Mouse (Mus musculus): ENCODE data around the gene Morc2a. TPM values are rescaled to one million over a fixed set of nuclear protein-coding genes. Genes with fewer than 3 reads are reported as not detected.

Morc2a gene
- polyA plus RNA-seq, 1 experiment = 7.5 TPM

- TF ChIP-seq POLR2A (IDR thresholded peaks at IDR 0.05; ENCODE audit: low read depth, low read length) = no peak
- no peak for TF ChIP-seq CTCF (IDR thresholded peaks at IDR 0.05; ENCODE audit: extremely low read depth, insufficient read depth, insufficient read length, insufficient replicate concordance)
- no peak overlapping the region for H3K27ac ChIP-seq (ENCODE audit: insufficient read depth, low read length)
- no peak overlapping the region for H3K4me3 ChIP-seq (ENCODE audit: extremely low read depth, insufficient read depth, insufficient read length)
- H3K36me3 ChIP-seq (ENCODE audit: control insufficient read depth, insufficient read depth, low read length) = peaks cover 13% of the 10 kb centered on the region
- no peak for DNase-seq (ENCODE audit: low read depth in 1 of 2, low spot score in 2 of 2)
- no peaks in the 10 kb centered on the region for H3K27me3 ChIP-seq (ENCODE audit: control insufficient read depth, insufficient read depth, low read length)
- 95% methylated on average over 2 of the region's 2 CpGs for WGBS
- H3K4me1 ChIP-seq (ENCODE audit: control insufficient read depth, insufficient read depth, insufficient read length) = no peaks in the 10 kb centered on the region
Measured at GRCm38 (mm10) chr11:3668768-3669167, 19.8 kb downstream of the Morc2a start.

- Histone ChIP-seq H3K4me1 (ENCODE audit: control insufficient read depth, insufficient read depth, insufficient read length) (no peaks in the 10 kb centered on the region), H3K27ac (ENCODE audit: insufficient read depth, low read length) (no peak overlapping the region), H3K36me3 (ENCODE audit: control insufficient read depth, insufficient read depth, low read length) (peaks cover 17% of the 10 kb centered on the region), H3K27me3 (ENCODE audit: control insufficient read depth, insufficient read depth, low read length) (no peaks in the 10 kb centered on the region), H3K4me3 (ENCODE audit: extremely low read depth, insufficient read depth, insufficient read length) (no peak overlapping the region)
- TF ChIP-seq CTCF (IDR thresholded peaks at IDR 0.05; ENCODE audit: extremely low read depth, insufficient read depth, insufficient read length, insufficient replicate concordance) (no peak), POLR2A (IDR thresholded peaks at IDR 0.05; ENCODE audit: low read depth, low read length) (no peak)
- no peak for DNase-seq (ENCODE audit: low read depth in 1 of 2, low spot score in 2 of 2)
Measured at GRCm38 (mm10) chr11:3669849-3670248, 20.9 kb downstream of the Morc2a start.

- WGBS = 91% methylated on average over 1 of the region's 1 CpGs
- TF ChIP-seq POLR2A (IDR thresholded peaks at IDR 0.05; ENCODE audit: low read depth, low read length) (no peak), CTCF (IDR thresholded peaks at IDR 0.05; ENCODE audit: extremely low read depth, insufficient read depth, insufficient read length, insufficient replicate concordance) (no peak)
- no peak for DNase-seq (ENCODE audit: low read depth in 1 of 2, low spot score in 2 of 2)
- Histone ChIP-seq H3K4me1 (ENCODE audit: control insufficient read depth, insufficient read depth, insufficient read length) (no peaks in the 10 kb centered on the region), H3K4me3 (ENCODE audit: extremely low read depth, insufficient read depth, insufficient read length) (no peak overlapping the region), H3K27me3 (ENCODE audit: control insufficient read depth, insufficient read depth, low read length) (no peaks in the 10 kb centered on the region), H3K27ac (ENCODE audit: insufficient read depth, low read length) (no peak overlapping the region), H3K36me3 (ENCODE audit: control insufficient read depth, insufficient read depth, low read length) (peaks cover 25% of the 10 kb centered on the region)
Measured at GRCm38 (mm10) chr11:3671000-3671628, 22.1 kb downstream of the Morc2a start.

- Histone ChIP-seq H3K4me3 (ENCODE audit: extremely low read depth, insufficient read depth, insufficient read length) (no peak overlapping the region), H3K4me1 (ENCODE audit: control insufficient read depth, insufficient read depth, insufficient read length) (no peaks in the 10 kb centered on the region), H3K36me3 (ENCODE audit: control insufficient read depth, insufficient read depth, low read length) (peaks cover 27% of the 10 kb centered on the region), H3K27me3 (ENCODE audit: control insufficient read depth, insufficient read depth, low read length) (no peaks in the 10 kb centered on the region), H3K27ac (ENCODE audit: insufficient read depth, low read length) (no peak overlapping the region)
- TF ChIP-seq POLR2A (IDR thresholded peaks at IDR 0.05; ENCODE audit: low read depth, low read length) (no peak), CTCF (IDR thresholded peaks at IDR 0.05; ENCODE audit: extremely low read depth, insufficient read depth, insufficient read length, insufficient replicate concordance) (no peak)
- no peak for DNase-seq (ENCODE audit: low read depth in 1 of 2, low spot score in 2 of 2)
- WGBS = 85% methylated on average over 4 of the region's 4 CpGs
Measured at GRCm38 (mm10) chr11:3674545-3674944, 25.6 kb downstream of the Morc2a start.

- Histone ChIP-seq H3K27ac (ENCODE audit: insufficient read depth, low read length) (no peak overlapping the region), H3K4me3 (ENCODE audit: extremely low read depth, insufficient read depth, insufficient read length) (no peak overlapping the region), H3K27me3 (ENCODE audit: control insufficient read depth, insufficient read depth, low read length) (no peaks in the 10 kb centered on the region), H3K36me3 (ENCODE audit: control insufficient read depth, insufficient read depth, low read length) (peaks cover 40% of the 10 kb centered on the region), H3K4me1 (ENCODE audit: control insufficient read depth, insufficient read depth, insufficient read length) (no peaks in the 10 kb centered on the region)
- DNase-seq (ENCODE audit: low read depth in 1 of 2, low spot score in 2 of 2) = no peak
- no peak for TF ChIP-seq POLR2A (IDR thresholded peaks at IDR 0.05; ENCODE audit: low read depth, low read length)
- TF ChIP-seq CTCF (IDR thresholded peaks at IDR 0.05; ENCODE audit: extremely low read depth, insufficient read depth, insufficient read length, insufficient replicate concordance) = no peak
- WGBS = 55% methylated on average over 5 of the region's 5 CpGs
Measured at GRCm38 (mm10) chr11:3676423-3676822, 27.4 kb downstream of the Morc2a start.

- no peaks in the 10 kb centered on the region for H3K27me3 ChIP-seq (ENCODE audit: control insufficient read depth, insufficient read depth, low read length)
- no peak for TF ChIP-seq POLR2A (IDR thresholded peaks at IDR 0.05; ENCODE audit: low read depth, low read length)
- no peak for TF ChIP-seq CTCF (IDR thresholded peaks at IDR 0.05; ENCODE audit: extremely low read depth, insufficient read depth, insufficient read length, insufficient replicate concordance)
- H3K4me1 ChIP-seq (ENCODE audit: control insufficient read depth, insufficient read depth, insufficient read length) = no peaks in the 10 kb centered on the region
- 71% methylated on average over 6 of the region's 6 CpGs for WGBS
- no peak for DNase-seq (ENCODE audit: low read depth in 1 of 2, low spot score in 2 of 2)
- H3K36me3 ChIP-seq (ENCODE audit: control insufficient read depth, insufficient read depth, low read length) = peaks cover 41% of the 10 kb centered on the region
- H3K27ac ChIP-seq (ENCODE audit: insufficient read depth, low read length) = no peak overlapping the region
- H3K4me3 ChIP-seq (ENCODE audit: extremely low read depth, insufficient read depth, insufficient read length) = no peak overlapping the region
Measured at GRCm38 (mm10) chr11:3677204-3677603, 28.2 kb downstream of the Morc2a start.

GRCm38 (mm10) chr11:3679771-3680170, 30.8 kb downstream of the Morc2a start:
- H3K36me3 ChIP-seq (ENCODE audit: control insufficient read depth, insufficient read depth, low read length) = peaks cover 48% of the 10 kb centered on the region
- TF ChIP-seq CTCF (IDR thresholded peaks at IDR 0.05; ENCODE audit: extremely low read depth, insufficient read depth, insufficient read length, insufficient replicate concordance) (no peak), POLR2A (IDR thresholded peaks at IDR 0.05; ENCODE audit: low read depth, low read length) (no peak)
- H3K4me3 ChIP-seq (ENCODE audit: extremely low read depth, insufficient read depth, insufficient read length) = no peak overlapping the region
- no peak for DNase-seq (ENCODE audit: low read depth in 1 of 2, low spot score in 2 of 2)
- 94% methylated on average over 3 of the region's 3 CpGs for WGBS
- H3K27ac ChIP-seq (ENCODE audit: insufficient read depth, low read length) = no peak overlapping the region
- no peaks in the 10 kb centered on the region for H3K4me1 ChIP-seq (ENCODE audit: control insufficient read depth, insufficient read depth, insufficient read length)
- no peaks in the 10 kb centered on the region for H3K27me3 ChIP-seq (ENCODE audit: control insufficient read depth, insufficient read depth, low read length)

Measured in spleen, adult 2 months (tissue).